Mouse (Mus musculus) olfactory bulb, adult 2 months (tissue): ENCODE data around the gene Acads.

Experiments
- CTCF ChIP-seq: fragments of 200-500 bp; IDR thresholded peaks from 2 replicates; pipeline ENCODE4 v1.5.1; 2012; ENCODE audit warnings: low read depth, mild to moderate bottlenecking, low read length, moderate library complexity; ENCODE audit not compliant: insufficient read depth
- POLR2A ChIP-seq: fragments of 200-500 bp; IDR thresholded peaks from 2 replicates; pipeline ENCODE4 v1.6.1; 2012; ENCODE audit warnings: mild to moderate bottlenecking, low read depth, low read length, moderate library complexity; ENCODE audit not compliant: insufficient read depth

GRCm38 (mm10) chr5:115156933-115157589 lies 37.9 kb upstream of the Acads start:
- no peak for TF ChIP-seq CTCF
- TF ChIP-seq POLR2A = no peak
